Mouse (Mus musculus): Measurements from ENCODE around the gene Grin1. TPM values are rescaled to one million over a fixed set of nuclear protein-coding genes. Genes with fewer than 3 reads are reported as not detected.
"Not testable (repeated sequence)": the region's sequence is repeated elsewhere in the genome, so short reads cannot be mapped to it uniquely, and the experiment has no call there.

Grin1 gene
- polyA plus RNA-seq, 1 experiment from 2014 or later: 1.4 TPM

GRCm38 (mm10) chr2:25267746-25268309 is 51.2 kb downstream of the Grin1 start:
- peaks cover 56% of the 10 kb centered on the region for H3K4me1 ChIP-seq
- peaks cover 45% of the 10 kb centered on the region for H3K36me3 ChIP-seq (replicated peaks)
- peaks cover 25% of the 10 kb centered on the region for H3K27me3 ChIP-seq (replicated peaks; ENCODE audit: low read depth, poor library complexity, severe bottlenecking)
- no peak overlapping the region for H3K27ac ChIP-seq (replicated peaks)
- 0 out of 2 replicates have a peak overlapping the region, but pooled peaks have one; percentile 13 for H3K4me3 ChIP-seq
- no peak for DNase-seq (ENCODE audit: low spot score)
- H3K9me3 ChIP-seq: no peaks in the 10 kb centered on the region
- 72% methylated on average over 4 of the region's 4 CpGs for WGBS

GRCm38 (mm10) chr2:25267241-25267640 is 51.7 kb downstream of the Grin1 start:
- Histone ChIP-seq H3K27me3 (replicated peaks; ENCODE audit: low read depth, poor library complexity, severe bottlenecking) (peaks cover 28% of the 10 kb centered on the region), H3K4me1 (peaks cover 55% of the 10 kb centered on the region), H3K4me3 (0 out of 2 replicates have a peak overlapping the region, but pooled peaks have one; percentile 12), H3K27ac (replicated peaks) (no peak overlapping the region), H3K9me3 (no peaks in the 10 kb centered on the region), H3K36me3 (replicated peaks) (peaks cover 45% of the 10 kb centered on the region)
- DNase-seq (ENCODE audit: low spot score): no peak

GRCm38 (mm10) chr2:25266720-25267119 is 52.3 kb downstream of the Grin1 start:
- peak overlapping the region; percentile 12; the same call in 1 of the 2 replicates for H3K4me3 ChIP-seq
- H3K9me3 ChIP-seq: no peaks in the 10 kb centered on the region
- no peak overlapping the region for H3K27ac ChIP-seq (replicated peaks)
- peaks cover 45% of the 10 kb centered on the region for H3K36me3 ChIP-seq (replicated peaks)
- peaks cover 28% of the 10 kb centered on the region for H3K27me3 ChIP-seq (replicated peaks; ENCODE audit: low read depth, poor library complexity, severe bottlenecking)
- H3K4me1 ChIP-seq: peaks cover 60% of the 10 kb centered on the region
- no peak for DNase-seq (ENCODE audit: low spot score)
- WGBS: 72% methylated on average over 2 of the region's 2 CpGs

GRCm38 (mm10) chr2:25265897-25266656 is 52.9 kb downstream of the Grin1 start:
- 66% methylated on average over 6 of the region's 6 CpGs for WGBS
- peaks cover 55% of the 10 kb centered on the region for H3K4me1 ChIP-seq
- DNase-seq (ENCODE audit: low spot score): no peak
- H3K27ac ChIP-seq (replicated peaks): no peak overlapping the region
- H3K27me3 ChIP-seq (replicated peaks; ENCODE audit: low read depth, poor library complexity, severe bottlenecking): peaks cover 28% of the 10 kb centered on the region
- H3K4me3 ChIP-seq: peak overlapping the region; percentile 19; the same call in 1 of the 2 replicates
- no peaks in the 10 kb centered on the region for H3K9me3 ChIP-seq
- H3K36me3 ChIP-seq (replicated peaks): peaks cover 43% of the 10 kb centered on the region

- Histone ChIP-seq H3K27ac (replicated peaks) (no peak overlapping the region), H3K27me3 (replicated peaks; ENCODE audit: low read depth, poor library complexity, severe bottlenecking) (peaks cover 28% of the 10 kb centered on the region), H3K4me1 (peaks cover 52% of the 10 kb centered on the region), H3K9me3 (no peaks in the 10 kb centered on the region), H3K4me3 (peak overlapping the region; percentile 29; the same call in 1 of the 2 replicates), H3K36me3 (replicated peaks) (peaks cover 31% of the 10 kb centered on the region)
- WGBS: 73% methylated on average over 3 of the region's 3 CpGs
- no peak for DNase-seq (ENCODE audit: low spot score)
Measured at GRCm38 (mm10) chr2:25264851-25265250, 54.1 kb downstream of the Grin1 start.

GRCm38 (mm10) chr2:25264286-25264660 is 54.7 kb downstream of the Grin1 start:
- H3K4me1 ChIP-seq: peaks cover 52% of the 10 kb centered on the region
- no peak for DNase-seq (ENCODE audit: low spot score)
- peaks cover 28% of the 10 kb centered on the region for H3K27me3 ChIP-seq (replicated peaks; ENCODE audit: low read depth, poor library complexity, severe bottlenecking)

GRCm38 (mm10) chr2:25263623-25264285 is 55.2 kb downstream of the Grin1 start:
- H3K27me3 ChIP-seq (replicated peaks; ENCODE audit: low read depth, poor library complexity, severe bottlenecking): peaks cover 28% of the 10 kb centered on the region
- H3K36me3 ChIP-seq (replicated peaks): peaks cover 20% of the 10 kb centered on the region
- 19% methylated on average over 12 of the region's 12 CpGs for WGBS
- no peaks in the 10 kb centered on the region for H3K9me3 ChIP-seq
- DNase-seq (ENCODE audit: low spot score): no peak
- H3K4me1 ChIP-seq: peaks cover 52% of the 10 kb centered on the region
- H3K27ac ChIP-seq (replicated peaks): no peak overlapping the region
- peak overlapping the region; percentile 85 for H3K4me3 ChIP-seq

More at GRCm38 (mm10) chr2:25264286-25264660, 54.7 kb downstream of the Grin1 start:
- Histone ChIP-seq H3K27ac (replicated peaks) (no peak overlapping the region), H3K4me3 (peak overlapping the region; percentile 85), H3K9me3 (no peaks in the 10 kb centered on the region), H3K36me3 (replicated peaks) (peaks cover 25% of the 10 kb centered on the region)
- 78% methylated on average over 5 of the region's 5 CpGs for whole genome bisulfite sequencing

GRCm38 (mm10) chr2:25262795-25263622 is 56.0 kb downstream of the Grin1 start:
- Histone ChIP-seq H3K4me1 (peaks cover 52% of the 10 kb centered on the region), H3K36me3 (replicated peaks) (peaks cover 12% of the 10 kb centered on the region), H3K27ac (replicated peaks) (peak overlapping the region; percentile 78), H3K27me3 (replicated peaks; ENCODE audit: low read depth, poor library complexity, severe bottlenecking) (peaks cover 28% of the 10 kb centered on the region), H3K9me3 (no peaks in the 10 kb centered on the region), H3K4me3 (peak overlapping the region; percentile 85)
- peak; percentile 64 for DNase-seq (ENCODE audit: low spot score)
- under 1% methylated on average over 82 of the region's 82 CpGs for WGBS

GRCm38 (mm10) chr2:25262291-25262767 is 56.7 kb downstream of the Grin1 start, which contains the start of gene Tprn:
Gene Tprn (plus strand): TSS chr2:25262618.
- H3K9me3 ChIP-seq: no peaks in the 10 kb centered on the region
- peaks cover 6% of the 10 kb centered on the region; the same call in 1 of the 2 replicates for H3K36me3 ChIP-seq (replicated peaks)
- peaks cover 28% of the 10 kb centered on the region for H3K27me3 ChIP-seq (replicated peaks; ENCODE audit: low read depth, poor library complexity, severe bottlenecking)
- peak within 1 kb of the TSS; percentile 78 for H3K27ac ChIP-seq (replicated peaks)
- peaks cover 52% of the 10 kb centered on the region for H3K4me1 ChIP-seq
- peak; percentile 95 for DNase-seq (ENCODE audit: low spot score)
- under 1% methylated on average over 39 of the region's 39 CpGs for WGBS
- H3K4me3 ChIP-seq: peak within 1 kb of the TSS; percentile 85

GRCm38 (mm10) chr2:25261870-25262269 is 57.1 kb downstream of the Grin1 start:
- H3K9me3 ChIP-seq: no peaks in the 10 kb centered on the region
- peaks cover 47% of the 10 kb centered on the region for H3K4me1 ChIP-seq
- peak overlapping the region; percentile 78 for H3K27ac ChIP-seq (replicated peaks)
- H3K27me3 ChIP-seq (replicated peaks; ENCODE audit: low read depth, poor library complexity, severe bottlenecking): peaks cover 28% of the 10 kb centered on the region
- peaks cover 2% of the 10 kb centered on the region; the same call in 1 of the 2 replicates for H3K36me3 ChIP-seq (replicated peaks)
- H3K4me3 ChIP-seq: peak overlapping the region; percentile 85
- WGBS: 51% methylated on average over 12 of the region's 12 CpGs
- no peak for DNase-seq (ENCODE audit: low spot score)

GRCm38 (mm10) chr2:25258887-25259286 is 60.1 kb downstream of the Grin1 start:
- no peak for DNase-seq (ENCODE audit: low spot score)
- Histone ChIP-seq H3K36me3 (replicated peaks) (no peaks in the 10 kb centered on the region), H3K4me1 (peaks cover 39% of the 10 kb centered on the region), H3K4me3 (no peak overlapping the region), H3K27me3 (replicated peaks; ENCODE audit: low read depth, poor library complexity, severe bottlenecking) (peaks cover 14% of the 10 kb centered on the region), H3K9me3 (no peaks in the 10 kb centered on the region), H3K27ac (replicated peaks) (no peak overlapping the region)
- 53% methylated on average over 2 of the region's 2 CpGs for WGBS

- peaks cover 14% of the 10 kb centered on the region for H3K36me3 ChIP-seq (replicated peaks)
- not testable (repeated sequence) for H3K9me3 ChIP-seq; DNase-seq (ENCODE audit: low spot score); H3K27me3 ChIP-seq (replicated peaks; ENCODE audit: low read depth, poor library complexity, severe bottlenecking); H3K4me3 ChIP-seq; H3K27ac ChIP-seq (replicated peaks)
- H3K4me1 ChIP-seq: peaks cover 27% of the 10 kb centered on the region
- WGBS: 89% methylated on average over 5 of the region's 5 CpGs
Measured at GRCm38 (mm10) chr2:25257250-25257649, 61.7 kb downstream of the Grin1 start.
